Mouse (Mus musculus) CH12.LX (cell line): ENCODE results near the gene Pla2g4c. TPM values are rescaled to one million over a fixed set of nuclear protein-coding genes. Genes with fewer than 3 reads are reported as not detected.

Source experiments
- DNase-seq: peaks from one replicate; pipeline ENCODE4 v3.0.0-alpha.2; 2013; ENCODE audit errors: extremely low read depth
- H3K27ac ChIP-seq: 2 replicates; pipeline ENCODE4 v1.5.1; 2012; ENCODE audit warnings: low read depth, mild to moderate bottlenecking, control low read depth, moderate library complexity; ENCODE audit not compliant: insufficient read depth
- H3K27me3 ChIP-seq: replicated peaks from 2 replicates; pipeline ENCODE3; 2012; ENCODE audit warnings: inconsistent platforms
- H3K36me3 ChIP-seq, 2 experiments: replicated peaks in 1 of 2; 2 replicates each; pipeline versions ENCODE3 to v1.6.1; 2012; ENCODE audit warnings: inconsistent platforms in 1 of 2, low read length in 1 of 2, mild to moderate bottlenecking in 1 of 2, mixed read lengths in 1 of 2, moderate library complexity in 1 of 2; ENCODE audit not compliant: control insufficient read depth in 1 of 2, insufficient read depth in 1 of 2
- H3K4me1 ChIP-seq, 2 experiments: 2 replicates each; pipeline ENCODE4 v1.6.1; 2012; ENCODE audit warnings: inconsistent platforms in 1 of 2, moderate library complexity in 1 of 2; ENCODE audit not compliant: insufficient read depth in 2 of 2, control insufficient read depth in 1 of 2
- H3K4me2 ChIP-seq: 2 replicates; pipeline ENCODE4 v1.6.1; 2012; ENCODE audit warnings: low read depth, mild to moderate bottlenecking, control low read depth; ENCODE audit not compliant: poor library complexity, insufficient read depth, severe bottlenecking
- H3K4me3 ChIP-seq, 3 experiments: fragments of 150-350 bp in 1 of 3; sonication (generic) in 1 of 3; replicated peaks in 1 of 3; 2 replicates each; pipeline versions ENCODE3 to v1.5.1; 2011 to 2012; ENCODE audit warnings: low read depth in 2 of 3, low read length in 2 of 3, mild to moderate bottlenecking in 2 of 3, moderate library complexity in 2 of 3, control low read depth in 1 of 3, improper control_type of control experiment in 1 of 3, inconsistent platforms in 1 of 3, mixed read lengths in 1 of 3; ENCODE audit not compliant: poor library complexity in 1 of 3
- H3K79me2 ChIP-seq: replicated peaks from 2 replicates; pipeline ENCODE4 v1.6.1; 2012; ENCODE audit warnings: mild to moderate bottlenecking, moderate library complexity; ENCODE audit not compliant: control insufficient read depth, poor library complexity, insufficient read depth, severe bottlenecking; ENCODE audit errors: extremely low read depth
- H3K9ac ChIP-seq: 2 replicates; pipeline ENCODE4 v1.6.1; 2012; ENCODE audit warnings: low read depth, mild to moderate bottlenecking, control low read depth, moderate library complexity; ENCODE audit not compliant: insufficient read depth
- H3K9me3 ChIP-seq: replicated peaks from 2 replicates; pipeline ENCODE3; 2012; ENCODE audit warnings: low read length, inconsistent platforms, mixed read lengths
- BHLHE40 ChIP-seq: IDR thresholded peaks from 2 replicates; pipeline ENCODE4 v1.6.1; 2011; ENCODE audit warnings: mild to moderate bottlenecking, low read depth, low read length, improper control_type of control experiment
- CHD2 ChIP-seq: IDR thresholded peaks from 2 replicates; pipeline ENCODE4 v1.6.1; 2011; ENCODE audit warnings: low read length, improper control_type of control experiment
- CTCF ChIP-seq, 2 experiments: IDR thresholded peaks in 1 of 2; conservative IDR thresholded peaks in 1 of 2; 2 replicates each; pipeline ENCODE4 v1.5.1; 2011 to 2012; ENCODE audit warnings: low read depth in 2 of 2, low read length in 2 of 2, improper control_type of control experiment in 1 of 2, inconsistent platforms in 1 of 2, mild to moderate bottlenecking in 1 of 2, moderate library complexity in 1 of 2
- E2F4 ChIP-seq: IDR thresholded peaks from 2 replicates; pipeline ENCODE4 v1.6.1; 2011; ENCODE audit warnings: low read depth, low read length, improper control_type of control experiment; ENCODE audit not compliant: insufficient replicate concordance
- EP300 ChIP-seq: IDR thresholded peaks from 2 replicates; pipeline ENCODE4 v1.6.1; 2011; ENCODE audit warnings: low read length, improper control_type of control experiment
- ETS1 ChIP-seq: conservative IDR thresholded peaks from 2 replicates; pipeline ENCODE4 v1.6.1; 2012; ENCODE audit warnings: low read depth, mild to moderate bottlenecking, inconsistent platforms, low read length, improper control_type of control experiment, moderate library complexity
- GABPA ChIP-seq: IDR thresholded peaks from 2 replicates; pipeline ENCODE4 v1.6.1; 2012; ENCODE audit warnings: low read depth, low read length, improper control_type of control experiment, inconsistent platforms; ENCODE audit not compliant: insufficient replicate concordance
- HCFC1 ChIP-seq: IDR thresholded peaks from 2 replicates; pipeline ENCODE4 v1.6.1; 2012; ENCODE audit warnings: low read depth, mild to moderate bottlenecking, inconsistent platforms, low read length, improper control_type of control experiment
- IRF4 ChIP-seq: IDR thresholded peaks from 2 replicates; pipeline ENCODE4 v1.6.1; 2014; ENCODE audit warnings: low read depth, mild to moderate bottlenecking, inconsistent platforms, low read length, improper control_type of control experiment
- KAT2A ChIP-seq: IDR thresholded peaks from 2 replicates; pipeline ENCODE4 v1.6.1; 2012; ENCODE audit warnings: low read length, improper control_type of control experiment, inconsistent platforms; ENCODE audit not compliant: insufficient replicate concordance
- MAFK ChIP-seq: IDR thresholded peaks from 2 replicates; pipeline ENCODE4 v1.6.1; 2011; ENCODE audit warnings: low read length, improper control_type of control experiment; ENCODE audit not compliant: insufficient replicate concordance
- MAX ChIP-seq: IDR thresholded peaks from 2 replicates; pipeline ENCODE4 v1.6.1; 2011; ENCODE audit warnings: low read length, improper control_type of control experiment
- NRF1 ChIP-seq: IDR thresholded peaks from 2 replicates; pipeline ENCODE4 v1.6.1; 2014; ENCODE audit warnings: low read depth, mild to moderate bottlenecking, inconsistent platforms, low read length, improper control_type of control experiment, moderate library complexity
- PAX5 ChIP-seq: IDR thresholded peaks from 2 replicates; pipeline ENCODE4 v1.6.1; 2012; ENCODE audit warnings: low read length, inconsistent platforms, mixed read lengths
- POLR2AphosphoS2 ChIP-seq: IDR thresholded peaks from 2 replicates; pipeline ENCODE4 v1.6.1; 2011; ENCODE audit warnings: low read depth, low read length, improper control_type of control experiment
- RAD21 ChIP-seq: IDR thresholded peaks from 2 replicates; pipeline ENCODE4 v1.6.1; 2011; ENCODE audit warnings: low read depth, mild to moderate bottlenecking, low read length, improper control_type of control experiment, moderate library complexity
- SIN3A ChIP-seq: IDR thresholded peaks from 2 replicates; pipeline ENCODE4 v1.6.1; 2012; ENCODE audit warnings: low read length, improper control_type of control experiment, inconsistent platforms
- SMC3 ChIP-seq: IDR thresholded peaks from 2 replicates; pipeline ENCODE4 v1.6.1; 2011; ENCODE audit warnings: low read depth, low read length, improper control_type of control experiment
- UBTF ChIP-seq: IDR thresholded peaks from 2 replicates; pipeline ENCODE4 v1.6.1; 2012; ENCODE audit warnings: low read depth, mild to moderate bottlenecking, inconsistent platforms, low read length, improper control_type of control experiment, moderate library complexity
- USF1 ChIP-seq: IDR thresholded peaks from 2 replicates; pipeline ENCODE4 v1.6.1; 2014; ENCODE audit warnings: low read depth, mild to moderate bottlenecking, inconsistent platforms, low read length, improper control_type of control experiment
- USF2 ChIP-seq: conservative IDR thresholded peaks from 2 replicates; pipeline ENCODE4 v1.6.1; 2011; ENCODE audit warnings: low read depth, low read length, improper control_type of control experiment
- ZKSCAN1 ChIP-seq: IDR thresholded peaks from 2 replicates; pipeline ENCODE4 v1.6.1; 2012; ENCODE audit warnings: low read depth, inconsistent platforms, low read length, improper control_type of control experiment, borderline replicate concordance
- ZNF384 ChIP-seq: IDR thresholded peaks from 2 replicates; pipeline ENCODE4 v1.6.1; 2012; ENCODE audit warnings: low read depth, low read length, improper control_type of control experiment, inconsistent platforms
- dilution Hi-C: fragments of 300-500 bp; cut with MboI; formaldehyde crosslinking; loops from 2 replicates; pipeline ENCODE4 v1.14.3; 2020; ENCODE audit warnings: low sequenced_read_pairs; ENCODE audit not compliant: extremely low pct_unique_long_range_greater_than_20kb, extremely low pct_ligation_motif_present
- in situ Hi-C: fragments of 300-500 bp; cut with MboI; formaldehyde crosslinking; loops from 3 replicates; pipeline ENCODE4 v1.14.3; 2019; ENCODE audit warnings: low sequenced_read_pairs, low pct_ligation_motif_present, low pct_unique_long_range_greater_than_20kb, mixed read lengths
- polyA plus RNA-seq: library from polyadenylated mRNA; unstranded; fragments of >175 nt; gene quantifications from 2 replicates; pipeline ENCODE4 v1.2.1, GENCODE M21; 2012; ENCODE audit warnings: low read depth; ENCODE audit not compliant: insufficient read length
- total RNA-seq, 2 experiments: library from RNA; depleted of rRNA; stranded (reverse); fragments of 300-350 nt in 1 of 2; fragments of >200 nt in 1 of 2; gene quantifications; 2 replicates each; pipeline ENCODE4 v1.2.3; 2012 to 2014

Gene Pla2g4c
- total and polyA plus RNA-seq, 3 experiments: 0.17 to 1.7 (median 1.1) TPM

DNA sequence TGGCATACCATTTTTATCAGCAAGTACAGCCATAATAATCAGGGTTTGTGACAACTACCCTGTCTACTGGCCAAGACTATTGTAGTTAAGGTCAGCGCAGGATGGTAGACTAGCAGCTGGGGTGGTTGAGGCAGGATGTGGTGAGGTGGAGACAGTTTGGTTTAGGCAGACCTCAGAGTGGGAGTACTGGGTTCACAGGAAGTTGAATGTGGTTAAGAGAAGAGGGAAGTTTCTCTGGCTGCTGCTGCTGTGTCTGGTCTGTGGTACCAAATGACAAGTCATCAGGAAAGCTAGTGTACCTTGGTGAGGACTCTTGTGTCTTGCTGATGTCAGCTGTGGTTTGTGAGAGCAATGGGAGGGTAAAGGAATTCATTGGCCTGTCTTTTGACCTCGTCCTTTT is 21.7 kb upstream of the Pla2g4c start:
- Histone ChIP-seq H3K9me3 (no peaks in the 10 kb centered on the region), H3K4me2 (no peak overlapping the region), H3K79me2 (no peaks in the 10 kb centered on the region), H3K27me3 (no peaks in the 10 kb centered on the region), H3K36me3 (peaks cover 87 to 97% of the 10 kb centered on the region in 2 experiments), H3K4me3 (no peak overlapping the region), H3K27ac (no peak overlapping the region), H3K4me1 (peaks cover 2 to 18% of the 10 kb centered on the region in 2 experiments; a peak in 2 of 4 replicates), H3K9ac (no peak overlapping the region)
- peak; percentile 68 for DNase-seq
- dilution Hi-C loops: no loop called here
- TF ChIP-seq UBTF (no peak), POLR2AphosphoS2 (no peak), E2F4 (no peak), ZNF384 (no peak), IRF4 (no peak), BHLHE40 (peak; percentile 36), HCFC1 (no peak), ETS1 (peak; percentile 37; the same call in 1 of the 2 replicates), SMC3 (no peak), PAX5 (no peak), USF1 (no peak), MAX (no peak), ZKSCAN1 (no peak), CTCF (conservative IDR thresholded peaks at IDR 0.05 in 1 of 2, IDR thresholded peaks at IDR 0.05 in 1 of 2; ENCODE audit: low read depth in 2 of 2, low read length in 2 of 2) (no peak), MAFK (peak; percentile 74; the same call in 1 of the 2 replicates), KAT2A (no peak), USF2 (no peak), SIN3A (no peak)
- in situ Hi-C loops: no loop called here

DNA sequence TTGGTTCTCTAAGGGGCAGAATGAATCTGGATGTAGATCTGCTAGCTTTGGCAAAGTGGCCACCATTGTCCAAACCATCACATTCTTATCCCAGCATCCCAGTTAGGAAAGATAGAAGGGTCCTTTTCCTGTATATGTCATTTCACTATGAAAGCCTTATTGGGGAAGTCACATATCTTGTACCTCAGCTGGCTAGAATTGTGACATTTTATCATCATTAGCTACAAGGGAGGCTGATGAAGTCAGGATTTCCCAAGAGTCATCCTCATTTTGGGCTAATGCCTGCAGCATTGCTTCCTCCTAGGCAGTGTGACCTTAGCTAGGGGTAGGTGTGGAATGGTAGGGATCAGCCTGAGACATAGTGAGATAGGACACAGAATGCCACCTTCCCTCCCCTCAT is 21.1 kb upstream of the Pla2g4c start:
- no peak for DNase-seq
- Histone ChIP-seq H3K79me2 (no peaks in the 10 kb centered on the region), H3K27ac (no peak overlapping the region), H3K9me3 (no peaks in the 10 kb centered on the region), H3K9ac (no peak overlapping the region), H3K4me3 (no peak overlapping the region)
- in situ Hi-C loops (no loop called here), dilution Hi-C loops (no loop called here)
- no peak for TF ChIP-seq KAT2A
- TF ChIP-seq ETS1: no peak
- no peak for TF ChIP-seq NRF1
- TF ChIP-seq PAX5: no peak
- no peak for TF ChIP-seq RAD21
- no peak for TF ChIP-seq E2F4
- TF ChIP-seq GABPA: no peak
- TF ChIP-seq ZKSCAN1: no peak
- no peak for TF ChIP-seq USF1
- no peak for TF ChIP-seq EP300
- no peak for TF ChIP-seq SMC3
- no peak for TF ChIP-seq CHD2
- no peak for TF ChIP-seq MAX
- TF ChIP-seq, all 38 proteins: peak for 0
- Histone ChIP-seq H3K4me1 (peaks cover 2 to 18% of the 10 kb centered on the region in 2 experiments; a peak in 2 of 4 replicates), H3K4me2 (no peak overlapping the region), H3K27me3 (no peaks in the 10 kb centered on the region), H3K36me3 (peaks cover 89 to 99% of the 10 kb centered on the region in 2 experiments)
